Mouse (Mus musculus): Measurements from ENCODE around the gene Ipo9.

The Ipo9 gene

DNA sequence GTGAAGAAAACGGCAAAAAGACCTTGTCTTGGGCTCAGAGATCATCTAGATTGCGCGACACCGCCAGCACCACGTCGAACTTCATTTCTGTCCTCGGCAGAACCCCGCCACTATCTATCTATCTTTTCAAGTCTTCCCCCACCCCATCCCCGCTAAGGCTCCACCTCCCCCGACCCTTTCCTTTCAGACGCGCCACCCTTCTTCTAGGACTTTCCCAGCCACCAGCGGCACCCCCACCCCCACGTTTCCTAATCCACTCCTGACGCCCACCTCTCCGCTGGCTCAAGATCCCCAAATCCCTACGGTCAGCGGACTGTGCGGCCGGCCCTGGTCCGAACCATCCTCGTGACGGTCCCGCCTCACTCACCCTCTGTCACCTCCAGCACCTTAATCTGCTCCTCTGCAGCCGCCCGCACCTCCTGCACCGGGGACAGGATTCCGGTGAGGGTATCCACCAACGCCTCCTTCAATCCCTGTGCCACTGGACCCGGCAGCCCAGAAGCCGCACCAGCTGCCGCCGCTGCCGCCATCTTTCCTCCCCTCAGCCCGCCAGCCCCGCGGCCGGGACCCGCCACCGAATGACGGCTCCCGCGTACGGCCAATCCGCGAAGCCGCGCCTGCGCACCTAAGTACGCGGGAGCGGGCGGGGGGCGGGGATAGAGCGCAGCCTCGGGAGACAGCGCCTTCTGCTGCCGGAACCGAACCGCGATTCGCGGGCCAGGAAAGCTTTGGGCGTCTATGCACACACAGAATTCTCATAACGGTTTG lies at the start of gene Ipo9:
Gene Ipo9 (minus strand): TSS at position 599 of the 768 bp plus-strand sequence.
- peak; percentile 91 to 92 for DNase-seq (ENCODE audit: low spot score in 2 of 2)

GRCm38 (mm10) chr1:135475571-135475895 lies 45.2 kb upstream of the Ipo9 start:
- no peak for DNase-seq (ENCODE audit: low spot score in 2 of 2)

GRCm38 (mm10) chr1:135474861-135475570 lies 44.7 kb upstream of the Ipo9 start:
- no peak for DNase-seq (ENCODE audit: low spot score in 2 of 2)

- no peak for DNase-seq (ENCODE audit: low spot score in 2 of 2)
Measured at GRCm38 (mm10) chr1:135472536-135472935, 42.2 kb upstream of the Ipo9 start.

DNA sequence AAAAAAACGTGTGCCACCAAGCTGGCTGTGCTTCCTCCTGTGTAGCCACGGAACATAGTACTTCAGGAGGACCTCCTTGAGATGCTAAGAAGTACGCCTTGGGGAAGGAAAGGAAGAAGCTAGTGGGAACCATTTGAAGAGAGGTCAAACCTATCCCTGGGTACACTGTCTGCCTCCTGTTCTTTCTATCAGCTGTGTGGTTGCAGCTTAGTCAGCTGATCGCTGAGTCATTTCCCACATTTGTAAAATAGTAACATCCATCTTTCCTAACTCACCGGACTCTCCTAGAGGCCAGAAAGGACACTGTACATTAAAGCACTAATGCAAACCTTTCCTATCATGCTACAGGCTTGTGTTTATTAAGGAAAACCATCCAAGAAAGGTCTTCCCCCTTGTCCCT lies 41.4 kb upstream of the Ipo9 start:
- no peak for DNase-seq (ENCODE audit: low spot score in 2 of 2)

DNA sequence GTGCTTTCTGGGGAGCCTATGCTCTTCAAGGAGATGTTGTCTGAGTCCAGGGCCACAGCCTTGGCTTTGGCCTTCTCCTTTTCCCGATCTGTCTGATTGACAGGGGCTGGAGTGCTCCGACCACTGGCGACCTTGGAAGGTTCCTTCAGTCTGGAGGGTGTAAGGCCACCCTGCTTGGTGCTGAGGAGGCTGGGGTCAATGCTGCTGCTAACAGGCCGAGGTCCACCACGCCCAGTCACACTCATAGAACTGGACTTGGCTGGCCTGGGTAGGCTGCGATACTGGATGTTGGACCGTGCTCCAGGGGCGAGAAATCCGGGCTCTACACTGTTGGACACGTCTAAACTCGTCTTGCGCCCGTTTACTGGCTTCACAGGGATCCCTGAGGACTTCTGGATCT lies 40.2 kb upstream of the Ipo9 start:
- DNase-seq (ENCODE audit: low spot score in 2 of 2) = no peak

GRCm38 (mm10) chr1:135467462-135467861 lies 37.2 kb upstream of the Ipo9 start:
- no peak for DNase-seq (ENCODE audit: low spot score in 2 of 2)

- DNase-seq (ENCODE audit: low spot score in 2 of 2) = no peak
Measured at GRCm38 (mm10) chr1:135466935-135467334, 36.6 kb upstream of the Ipo9 start.

- no peak for DNase-seq (ENCODE audit: low spot score in 2 of 2)
Measured at GRCm38 (mm10) chr1:135465734-135466133, 35.4 kb upstream of the Ipo9 start.

DNA sequence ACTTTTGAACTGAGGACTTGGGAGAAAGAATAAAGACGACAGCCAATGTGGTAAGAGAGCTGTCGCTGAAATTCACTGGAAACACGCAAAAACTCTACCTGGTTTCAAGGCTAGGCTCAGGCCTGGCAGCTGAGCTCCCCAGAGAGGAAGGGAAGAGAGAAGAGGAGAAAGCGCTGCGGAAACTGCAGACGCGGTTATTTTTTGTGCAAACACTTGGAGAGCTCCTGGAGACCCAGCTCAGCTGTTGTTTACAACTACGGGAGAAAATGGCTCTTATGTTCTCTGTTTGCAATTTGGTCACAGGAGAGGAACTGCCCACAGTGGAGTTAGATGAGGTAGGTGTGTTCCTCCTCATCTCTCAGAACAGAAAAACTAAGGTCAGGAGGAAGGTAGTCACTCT lies 32.4 kb upstream of the Ipo9 start:
- no peak for DNase-seq (ENCODE audit: low spot score in 2 of 2)

GRCm38 (mm10) chr1:135462304-135462703 lies 32.0 kb upstream of the Ipo9 start:
- DNase-seq (ENCODE audit: low spot score in 2 of 2) = no peak

GRCm38 (mm10) chr1:135461097-135461730 lies 30.9 kb upstream of the Ipo9 start:
- DNase-seq (ENCODE audit: low spot score in 2 of 2) = peak; percentile 71 to 77

DNA sequence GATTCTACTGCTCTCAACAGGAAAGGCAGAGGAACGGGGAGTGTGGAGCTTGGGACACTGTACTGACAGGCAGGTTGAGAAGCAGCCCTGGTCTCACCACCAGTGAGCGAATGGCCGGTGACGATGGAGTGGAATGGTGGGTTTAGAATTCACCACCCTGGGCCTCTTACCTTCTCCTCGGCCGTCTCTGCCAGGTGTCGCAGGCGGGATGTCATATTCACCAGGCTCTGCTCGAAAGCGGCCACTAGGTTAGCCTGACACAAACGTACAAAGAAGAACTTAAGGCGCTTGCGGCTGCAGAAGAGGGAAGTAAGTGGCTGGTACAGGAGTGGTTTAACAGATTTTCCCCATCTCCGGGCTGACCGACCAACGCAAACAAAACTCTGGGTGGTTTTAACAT lies 30.2 kb upstream of the Ipo9 start:
- DNase-seq (ENCODE audit: low spot score in 2 of 2) = no peak

- no peak for DNase-seq (ENCODE audit: low spot score in 2 of 2)
Measured at GRCm38 (mm10) chr1:135457860-135458259, 27.6 kb upstream of the Ipo9 start.

DNA sequence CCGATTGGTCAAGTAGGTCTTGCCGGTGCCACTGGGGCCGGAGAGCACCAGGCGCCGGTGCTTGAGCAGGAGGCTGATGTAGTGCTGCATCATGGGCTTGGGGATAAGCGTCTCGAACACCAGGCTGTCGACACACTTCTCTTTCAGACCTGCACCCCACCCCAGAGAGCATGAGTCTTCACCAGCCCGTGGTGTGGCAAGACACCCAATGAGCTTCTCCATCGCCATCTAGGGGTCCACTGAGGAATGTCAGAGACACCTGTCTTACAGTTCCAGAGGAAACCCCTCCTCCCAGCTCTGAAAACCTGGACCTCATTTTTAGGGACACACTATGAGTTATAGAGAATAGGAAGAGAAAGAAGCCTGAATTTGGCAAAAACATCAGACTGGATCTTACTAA lies 22.0 kb upstream of the Ipo9 start:
- DNase-seq (ENCODE audit: low spot score in 2 of 2) = peak in 1 of 2 experiments; percentile 54

DNA sequence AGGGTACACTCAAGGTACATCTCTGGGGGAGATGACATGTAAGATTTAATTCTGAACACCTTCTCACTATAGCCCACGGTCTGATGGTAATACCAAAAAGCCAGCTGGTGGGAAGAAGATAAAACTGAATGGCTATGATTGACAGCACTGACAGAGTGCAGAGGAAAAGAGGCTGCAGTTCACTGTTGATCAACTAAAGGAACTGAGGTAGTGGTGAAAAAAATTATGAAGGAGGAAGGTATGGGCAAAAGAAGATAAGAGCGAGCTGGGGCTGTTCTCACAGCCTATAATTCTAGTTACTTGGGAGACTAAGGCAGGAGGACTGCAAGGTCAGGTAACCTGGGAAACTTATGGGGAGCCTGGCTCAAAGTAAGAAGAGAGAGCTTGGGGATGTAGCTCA lies 21.1 kb upstream of the Ipo9 start:
- no peak for DNase-seq (ENCODE audit: low spot score in 2 of 2)

DNA sequence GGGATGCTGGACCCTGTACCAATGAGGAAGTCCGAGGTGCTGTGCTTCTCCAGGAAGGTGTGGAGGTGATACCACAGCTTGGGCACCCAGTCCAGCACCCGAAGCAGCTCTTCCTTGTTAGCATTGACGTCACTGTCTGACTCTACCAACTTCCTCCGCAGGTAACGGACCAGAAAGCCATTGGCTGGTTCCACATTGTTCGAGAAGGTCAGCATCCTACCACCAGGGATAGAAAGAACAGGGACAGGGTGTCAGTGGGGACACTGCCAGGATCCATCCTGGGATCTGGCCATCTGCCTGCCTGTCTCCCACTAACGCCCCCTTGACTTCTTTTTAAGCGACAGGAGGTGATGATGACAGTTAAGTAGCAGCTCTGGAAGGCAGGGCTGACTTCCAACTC lies 19.6 kb upstream of the Ipo9 start:
- DNase-seq (ENCODE audit: low spot score in 2 of 2) = no peak

DNA sequence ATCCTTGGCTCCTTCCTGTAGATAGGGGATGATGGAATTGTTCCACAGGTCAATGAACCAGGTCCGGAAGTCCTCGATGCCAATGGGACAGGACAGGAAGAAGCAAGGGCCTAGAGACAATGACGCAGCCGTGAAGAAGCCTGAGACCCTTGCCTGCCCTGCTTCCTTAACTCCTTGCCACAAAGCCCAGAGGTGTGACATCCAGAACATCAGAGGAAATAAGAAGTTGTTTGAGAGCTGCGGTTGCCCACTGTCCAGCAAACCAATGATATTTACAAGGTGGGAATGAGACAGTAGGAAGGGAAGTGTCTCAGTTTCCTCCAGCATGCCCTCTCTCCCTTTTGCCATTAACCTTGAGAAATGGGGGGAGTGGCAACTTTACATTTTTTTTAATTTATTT lies 18.6 kb upstream of the Ipo9 start:
- DNase-seq (ENCODE audit: low spot score in 2 of 2) = no peak

GRCm38 (mm10) chr1:135443506-135443905 lies 13.2 kb upstream of the Ipo9 start:
- no peak for DNase-seq (ENCODE audit: low spot score in 2 of 2)

GRCm38 (mm10) chr1:135441861-135442260 lies 11.6 kb upstream of the Ipo9 start:
- no peak for DNase-seq (ENCODE audit: low spot score in 2 of 2)

GRCm38 (mm10) chr1:135440986-135441385 lies 10.7 kb upstream of the Ipo9 start:
- DNase-seq (ENCODE audit: low spot score in 2 of 2) = no peak

GRCm38 (mm10) chr1:135438801-135439200 lies 8.5 kb upstream of the Ipo9 start:
- peak in 1 of 2 experiments; percentile 47 for DNase-seq (ENCODE audit: low spot score in 2 of 2)

DNA sequence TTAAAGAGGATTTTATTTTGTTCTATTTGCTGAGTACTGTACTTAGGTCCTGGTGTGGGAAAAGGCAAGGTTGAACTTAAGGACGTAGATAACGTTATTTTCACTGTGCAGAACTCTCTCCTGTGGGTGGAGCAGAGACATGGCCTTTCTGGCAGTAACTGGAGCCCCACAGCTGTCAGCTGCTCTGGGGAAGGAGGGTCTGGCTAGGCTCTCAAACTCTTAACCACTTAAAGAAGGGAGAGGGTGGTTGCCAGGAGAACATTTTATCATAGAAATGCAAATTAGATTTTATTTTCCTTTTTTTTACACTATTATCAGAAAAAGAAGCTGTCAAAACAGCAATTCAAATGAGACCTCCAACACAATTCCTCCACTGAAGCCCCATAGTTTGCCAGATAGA lies 5.5 kb upstream of the Ipo9 start:
- no peak for DNase-seq (ENCODE audit: low spot score in 2 of 2)
